Mouse (Mus musculus): ENCODE data around the gene Cfap58.

Gene Cfap58

DNA sequence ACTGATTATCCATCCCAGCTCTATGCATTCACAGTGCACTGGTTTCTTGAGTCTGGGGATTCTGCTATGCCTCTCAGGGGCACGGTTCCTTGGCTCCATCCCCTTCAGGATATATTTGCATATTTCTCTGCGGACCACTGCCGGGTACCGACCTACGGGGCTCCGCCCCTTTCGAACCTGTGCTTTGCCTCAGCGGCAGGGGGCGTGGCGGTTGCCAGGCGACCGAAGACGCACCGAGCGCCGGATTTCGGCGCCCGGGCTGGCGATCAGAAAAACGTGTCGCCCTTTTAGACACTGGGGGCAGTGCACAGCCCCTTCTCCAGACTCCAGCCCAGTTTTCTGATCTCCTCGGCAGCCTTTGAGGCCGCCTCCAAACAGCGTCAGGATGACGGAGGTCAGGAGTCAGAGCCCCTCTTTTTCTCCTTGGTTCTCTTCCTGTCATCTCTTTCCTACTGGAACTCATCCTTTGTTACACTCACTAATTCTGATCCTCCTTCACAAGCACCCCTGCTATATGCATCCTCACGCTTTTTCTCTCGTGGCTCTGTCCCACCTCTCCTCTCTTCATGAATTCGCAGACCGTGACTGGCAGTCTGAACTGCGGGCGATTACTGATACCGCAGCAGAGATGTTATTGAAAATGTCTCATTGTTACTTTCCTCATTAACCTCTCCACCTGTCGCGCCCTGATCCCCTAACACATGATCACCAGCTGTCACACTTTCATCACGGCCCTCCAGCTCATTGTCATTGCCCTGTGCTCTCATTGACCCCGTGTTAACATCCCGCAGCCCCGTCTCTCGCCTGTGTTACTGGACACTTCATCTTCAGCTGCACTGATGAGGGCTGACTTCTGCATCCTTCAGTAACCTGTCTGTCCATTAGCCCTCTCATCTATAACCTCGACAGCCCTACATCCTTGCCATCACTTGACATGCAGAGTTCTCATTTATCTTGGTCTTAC is at the start of gene Cfap58:
TSS of gene Cfap58 (plus strand) at position 233 of the 964 bp plus-strand sequence.
- no peak for DNase-seq (ENCODE audit: low spot score)

DNA sequence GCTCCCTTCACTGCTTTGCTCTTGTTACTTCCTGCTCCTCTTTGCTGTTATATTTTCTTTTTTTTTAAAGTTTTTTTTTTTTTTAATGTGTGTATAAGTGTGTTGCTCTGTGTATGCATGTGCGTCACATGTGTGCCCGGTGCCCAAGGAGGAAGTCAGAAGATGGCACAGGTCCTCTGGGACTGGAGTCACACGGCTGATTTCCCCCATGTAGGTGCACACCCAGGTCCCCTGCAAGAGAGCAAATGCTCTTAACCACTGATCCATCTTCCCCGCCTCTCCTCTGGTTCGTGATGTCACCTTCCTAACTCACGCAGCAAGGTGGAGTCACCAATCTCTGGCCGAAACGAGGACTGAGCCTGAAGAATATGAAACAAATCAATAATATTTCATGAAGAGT is 49.4 kb upstream of the Cfap58 start:
- DNase-seq (ENCODE audit: low spot score): no peak

DNA sequence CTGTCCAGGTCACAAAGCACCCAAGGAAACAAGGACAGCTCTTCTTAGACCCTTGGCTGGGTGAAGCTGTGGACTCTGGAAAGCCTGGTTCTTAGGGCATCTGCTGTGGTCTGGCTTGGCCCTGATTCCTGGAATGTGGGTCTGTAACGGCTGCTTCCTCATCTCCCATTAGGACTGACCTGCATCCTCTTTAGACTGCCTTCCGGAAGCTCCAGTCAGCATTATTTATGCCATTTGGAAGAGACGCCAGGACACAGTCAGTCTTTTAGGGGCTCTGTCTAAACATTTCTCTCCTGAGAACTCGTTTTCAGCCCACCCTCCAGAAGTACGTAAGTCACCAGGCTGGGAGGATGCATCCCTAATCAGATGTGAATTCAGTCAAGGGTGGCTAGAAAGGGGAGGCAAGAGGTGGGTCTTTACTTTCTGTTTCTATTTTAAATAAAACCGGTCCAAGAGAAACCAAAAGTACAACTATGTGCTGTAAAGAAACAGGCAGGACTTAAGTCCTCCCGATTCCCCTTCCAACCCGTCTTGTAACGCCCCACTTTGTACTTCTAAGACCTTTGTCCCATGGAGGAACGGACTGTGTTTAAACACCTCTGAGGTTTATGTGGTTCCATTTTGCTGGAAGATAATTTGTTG is 46.9 kb upstream of the Cfap58 start:
- no peak for DNase-seq (ENCODE audit: low spot score)

DNA sequence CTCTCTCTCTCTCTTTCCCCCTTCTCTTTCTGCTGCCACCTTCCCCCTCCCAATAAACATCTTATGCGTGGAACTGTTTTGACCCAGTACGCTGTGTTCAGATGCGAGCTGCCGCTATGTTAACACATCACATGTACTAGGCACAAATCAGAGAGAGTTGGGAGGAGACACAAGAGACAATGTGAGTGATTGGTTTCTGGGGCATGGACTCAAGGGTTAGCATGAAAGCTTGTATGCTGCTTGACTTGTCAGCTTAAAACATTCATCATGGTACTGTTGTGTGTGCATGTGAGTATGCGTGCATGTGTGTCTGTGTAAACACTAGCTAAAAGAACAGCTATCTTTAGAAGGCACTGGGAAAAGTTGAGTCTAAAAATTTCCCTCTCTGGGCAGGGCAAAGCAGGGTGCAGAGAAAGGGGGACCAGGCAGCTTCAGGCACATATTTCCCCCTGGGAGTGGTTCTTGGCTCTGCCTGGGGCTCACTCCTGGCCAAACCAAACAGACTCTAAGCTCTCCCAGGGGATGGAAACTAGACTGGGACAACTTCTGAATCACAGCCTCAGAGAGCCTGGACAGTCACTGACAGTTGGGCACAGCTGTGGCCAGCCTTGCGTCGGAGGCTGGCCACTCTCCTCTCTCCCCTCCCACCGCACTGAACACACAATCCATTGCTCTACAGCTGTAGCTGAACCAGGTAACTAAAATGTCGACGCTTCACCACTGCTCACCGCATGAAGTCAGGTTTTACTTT is 45.7 kb upstream of the Cfap58 start:
- DNase-seq (ENCODE audit: low spot score): peak; percentile 78

DNA sequence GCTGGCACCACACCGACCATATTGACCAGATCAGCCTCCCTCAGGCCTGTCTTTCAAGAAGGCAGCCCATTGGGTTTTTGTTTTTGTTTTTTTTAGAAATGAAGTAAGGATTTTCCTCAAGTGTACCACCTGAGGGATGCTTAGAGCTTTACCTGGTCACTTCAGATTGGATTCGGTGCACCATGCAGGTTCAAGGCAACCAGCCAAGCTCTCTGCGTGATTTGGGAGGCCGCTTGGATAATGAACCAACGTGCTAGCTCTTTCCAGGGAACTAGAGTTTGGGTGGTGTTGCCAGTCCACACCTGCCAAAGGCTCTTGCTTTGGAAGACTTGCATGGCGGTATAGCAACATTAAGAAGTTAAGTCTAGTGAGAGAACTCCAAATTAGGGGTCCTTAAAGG is 44.4 kb upstream of the Cfap58 start:
- no peak for DNase-seq (ENCODE audit: low spot score)

DNA sequence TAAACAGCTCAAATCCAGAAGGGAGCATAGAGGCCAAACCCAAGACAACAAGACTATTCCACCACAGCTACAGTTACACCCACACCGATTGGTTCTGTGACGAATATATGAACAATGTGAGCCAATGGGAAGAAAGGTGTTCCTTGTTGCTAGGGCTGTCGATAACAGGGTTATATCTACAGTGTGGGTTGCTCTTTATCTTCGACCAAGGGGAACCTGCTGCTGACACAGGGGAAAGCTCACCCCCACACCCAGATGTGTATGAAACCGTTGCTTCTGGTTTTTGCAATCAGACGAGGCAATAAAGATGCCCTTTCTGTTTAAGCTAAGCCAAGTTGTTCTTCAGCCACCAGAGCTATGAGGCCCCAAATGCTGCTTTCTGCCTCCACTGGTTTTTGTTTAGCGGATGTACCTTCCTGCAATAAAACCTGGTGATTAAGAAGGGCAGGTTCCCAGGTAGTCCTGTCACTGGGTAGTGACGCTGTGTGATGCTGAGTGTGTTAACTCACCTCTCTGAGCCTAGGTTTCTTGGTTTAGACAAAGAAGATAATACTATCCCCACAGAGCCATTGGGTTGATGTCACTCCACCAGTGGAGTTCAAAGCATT is 38.9 kb upstream of the Cfap58 start:
- DNase-seq (ENCODE audit: low spot score): no peak

DNA sequence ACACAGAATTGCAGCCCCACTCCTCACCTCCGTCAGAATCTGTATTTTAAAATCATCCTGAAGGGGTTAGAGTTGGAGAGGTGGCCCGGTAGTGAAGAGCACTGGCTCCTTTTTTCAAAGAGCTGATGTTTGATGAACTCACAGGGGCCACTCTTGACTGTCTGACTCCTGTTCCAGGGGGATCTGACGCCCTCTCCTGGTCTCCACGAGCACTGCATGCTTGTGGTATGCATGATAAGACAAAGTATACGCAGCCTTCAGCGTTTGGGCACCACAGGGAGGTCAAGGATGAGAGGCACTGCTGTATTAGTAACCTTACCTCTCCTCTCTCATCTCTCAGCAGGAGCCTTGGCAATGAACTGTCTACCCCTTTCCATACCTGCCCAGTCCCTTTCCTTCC is 37.5 kb upstream of the Cfap58 start:
- DNase-seq (ENCODE audit: low spot score): no peak

DNA sequence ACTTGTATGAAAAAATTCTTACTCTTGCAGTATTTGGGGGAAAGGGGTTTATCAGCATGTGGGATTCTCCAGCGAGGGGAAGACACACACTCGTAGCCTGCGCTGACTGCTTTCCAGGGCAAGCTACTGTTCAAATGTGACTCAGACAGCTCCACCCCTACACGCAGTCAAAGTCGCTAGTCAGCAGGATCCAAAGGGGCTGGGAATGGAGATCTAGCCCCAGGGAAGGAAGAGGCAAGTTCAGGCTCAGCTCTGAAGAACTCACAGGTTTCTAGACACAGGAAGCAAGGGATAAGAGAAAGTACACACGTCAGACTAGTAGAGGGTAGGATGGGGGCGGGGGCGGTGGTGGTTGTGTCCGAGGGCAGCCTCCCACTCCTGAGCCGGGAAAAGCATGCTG is 36.9 kb upstream of the Cfap58 start:
- no peak for DNase-seq (ENCODE audit: low spot score)

DNA sequence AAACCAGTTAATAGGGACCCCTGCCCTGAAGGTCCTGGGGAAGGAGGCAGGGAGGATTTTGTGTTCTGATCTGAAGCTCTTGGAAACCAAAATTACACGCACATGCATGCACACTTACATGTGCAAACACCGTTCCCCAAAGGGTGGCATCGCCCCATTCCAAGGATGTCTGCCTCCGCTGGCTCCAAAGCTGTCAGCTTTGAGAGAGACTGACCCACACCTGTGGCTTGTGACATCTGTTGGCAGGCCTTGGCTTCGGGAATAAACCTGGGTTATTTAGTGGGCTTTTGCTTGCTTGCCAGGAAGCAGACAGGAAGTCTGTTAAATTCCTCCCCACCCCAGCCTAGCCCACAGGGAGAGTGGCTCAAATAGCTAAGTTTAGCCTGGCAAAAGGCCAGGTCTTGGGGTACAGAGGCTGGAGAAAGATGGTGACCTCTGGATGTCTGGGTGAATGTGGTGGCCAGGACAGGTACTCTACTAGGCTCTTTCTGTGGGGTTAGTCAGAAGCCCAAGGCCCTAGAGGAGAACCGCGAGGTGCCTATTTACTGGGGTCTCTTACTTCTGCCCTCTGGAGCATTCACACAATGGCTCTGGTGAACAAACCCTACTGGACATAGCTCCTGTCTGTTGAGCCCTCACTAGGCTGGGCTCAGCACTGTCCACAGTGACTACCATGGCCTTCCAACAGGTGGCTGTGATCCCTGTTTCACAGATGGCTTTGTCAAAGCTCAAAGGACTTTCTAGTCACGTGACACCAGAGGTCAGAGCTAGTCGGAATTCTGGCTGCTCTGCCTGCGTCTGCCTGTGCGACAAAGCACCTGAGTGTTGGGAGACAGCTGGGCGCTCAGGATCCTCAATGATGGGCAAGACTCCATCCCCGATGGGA is 34.9 kb upstream of the Cfap58 start:
- no peak for DNase-seq (ENCODE audit: low spot score)

DNA sequence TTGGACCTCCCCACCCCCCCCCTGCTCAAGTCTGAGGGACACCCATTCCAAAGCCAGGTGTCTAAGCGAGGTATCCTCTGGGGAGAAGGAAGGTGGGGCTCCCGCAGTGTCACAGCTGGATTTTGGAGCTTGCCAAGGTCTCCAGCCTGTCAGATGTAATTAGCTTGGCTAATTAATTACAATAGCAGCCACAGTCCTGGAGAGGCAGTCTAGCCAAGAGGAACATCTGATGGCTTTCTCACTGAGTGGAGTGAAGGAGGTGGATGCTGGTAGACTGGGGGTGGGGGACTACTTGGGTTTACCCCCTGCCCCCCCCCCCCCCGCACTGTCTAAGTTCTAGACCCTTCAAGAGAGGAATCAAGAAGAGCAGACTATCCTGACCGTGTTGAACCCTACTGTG is 33.8 kb upstream of the Cfap58 start:
- no peak for DNase-seq (ENCODE audit: low spot score)

DNA sequence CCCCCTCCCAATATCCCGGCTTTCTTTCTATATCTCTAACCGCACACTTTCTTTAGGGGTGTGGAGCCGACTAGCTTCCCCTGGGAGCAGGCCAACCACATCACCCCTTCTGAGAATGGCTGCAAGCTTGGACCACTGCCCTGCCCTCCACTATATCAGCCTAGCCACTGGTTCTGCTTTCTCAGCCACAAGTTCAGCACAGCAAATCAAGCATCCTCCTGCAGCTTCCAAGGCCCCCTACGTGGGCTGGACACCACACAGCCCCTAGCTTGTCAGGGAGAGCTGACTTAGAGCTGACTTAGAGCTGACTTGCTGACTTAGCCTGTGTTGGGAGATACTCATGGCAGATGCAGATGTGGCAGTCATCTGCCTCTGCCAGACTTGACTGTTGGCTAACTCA is 32.4 kb upstream of the Cfap58 start:
- no peak for DNase-seq (ENCODE audit: low spot score)

DNA sequence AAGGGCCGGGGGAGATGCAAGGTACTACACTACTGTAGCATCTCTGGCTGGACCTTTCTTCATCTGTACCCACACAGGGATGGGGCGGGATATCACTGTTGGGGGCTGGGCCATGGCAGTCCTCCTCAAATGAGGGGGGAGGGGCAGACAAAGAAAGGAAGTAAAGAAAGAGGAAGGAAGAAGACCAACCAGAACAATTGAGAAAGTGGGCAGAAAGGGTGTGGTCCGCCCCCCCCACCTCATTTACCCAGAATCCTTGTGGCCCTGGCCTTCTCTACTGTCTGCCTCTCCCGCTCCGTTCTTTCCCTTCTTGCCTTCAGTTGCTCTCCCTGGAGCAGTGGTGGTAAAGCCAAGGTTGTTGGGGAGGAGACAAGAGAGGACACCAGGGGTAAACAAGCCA is 31.9 kb upstream of the Cfap58 start:
- no peak for DNase-seq (ENCODE audit: low spot score)

DNA sequence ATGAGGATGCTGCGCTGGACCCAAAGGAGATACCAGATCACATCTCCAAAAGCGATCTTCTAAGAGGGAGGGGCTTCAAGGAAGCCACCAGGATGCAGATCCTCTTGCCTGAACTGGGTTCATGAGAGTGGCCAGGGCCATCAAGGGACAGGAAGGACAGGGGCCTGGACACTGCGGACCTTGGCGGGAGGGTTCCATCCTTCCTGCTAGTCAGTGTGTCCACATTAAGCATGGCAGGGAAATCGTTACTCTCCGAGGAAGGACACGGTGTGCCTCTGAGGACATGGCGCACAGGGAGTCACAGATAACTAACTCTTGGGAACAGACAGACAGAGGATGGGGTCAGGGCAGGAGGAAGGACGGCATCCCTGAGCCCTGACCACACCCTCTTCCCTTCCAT is 29.9 kb upstream of the Cfap58 start:
- no peak for DNase-seq (ENCODE audit: low spot score)

DNA sequence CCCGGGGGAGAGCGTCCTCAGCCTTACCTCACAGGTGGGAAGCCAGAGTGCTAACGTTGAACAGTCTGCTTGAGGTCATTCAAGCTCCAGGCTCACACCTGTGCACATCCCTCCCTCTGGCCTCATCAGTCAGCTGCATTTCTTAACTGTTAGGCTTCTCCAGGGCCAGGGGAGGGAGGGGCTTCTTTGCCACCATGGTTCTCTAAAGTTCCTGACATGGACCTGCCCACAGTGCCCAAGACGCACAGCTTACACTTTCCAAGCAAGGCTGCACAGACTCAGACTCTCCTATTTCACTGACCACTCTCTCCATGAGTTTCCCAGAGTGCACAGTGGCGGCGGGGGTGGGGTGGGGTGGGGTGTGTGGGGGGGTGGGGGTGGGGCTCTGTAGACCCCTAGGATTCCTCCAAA is 28.5 kb upstream of the Cfap58 start:
- no peak for DNase-seq (ENCODE audit: low spot score)

DNA sequence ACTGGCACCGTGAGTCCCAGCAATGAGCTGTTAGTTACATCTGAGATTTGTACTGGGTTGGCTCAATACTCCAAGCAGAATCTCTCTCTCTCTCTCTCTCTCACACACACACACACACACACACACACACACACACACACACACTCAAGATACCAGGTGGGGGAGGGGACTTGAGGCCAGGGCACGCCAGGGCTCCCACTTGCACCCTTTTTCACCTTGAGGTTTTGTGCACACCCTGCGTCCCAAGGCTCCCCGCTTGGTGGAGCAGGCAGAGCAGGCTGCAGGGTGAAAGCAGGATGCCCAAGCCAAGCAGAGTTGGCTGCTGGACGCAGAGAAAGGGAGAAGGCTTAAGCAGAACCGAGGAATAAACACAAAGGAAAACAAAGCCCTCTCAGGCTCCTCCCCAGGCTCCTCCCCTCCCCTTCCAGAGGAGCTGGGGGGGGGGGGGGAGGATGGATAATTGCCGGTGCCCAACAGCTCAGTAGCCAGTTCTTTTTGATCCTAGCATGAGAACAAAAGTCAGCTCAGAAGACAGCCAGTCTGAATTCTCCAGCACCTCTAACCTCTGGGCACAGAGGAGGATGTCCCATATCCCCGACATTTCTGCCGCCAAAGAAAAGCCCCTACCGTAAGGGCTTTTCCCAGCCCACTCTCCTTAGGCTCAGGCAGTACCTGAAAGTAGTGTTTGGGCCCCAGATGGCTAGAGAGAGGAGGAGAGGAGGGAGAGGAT is 27.9 kb upstream of the Cfap58 start:
- no peak for DNase-seq (ENCODE audit: low spot score)

DNA sequence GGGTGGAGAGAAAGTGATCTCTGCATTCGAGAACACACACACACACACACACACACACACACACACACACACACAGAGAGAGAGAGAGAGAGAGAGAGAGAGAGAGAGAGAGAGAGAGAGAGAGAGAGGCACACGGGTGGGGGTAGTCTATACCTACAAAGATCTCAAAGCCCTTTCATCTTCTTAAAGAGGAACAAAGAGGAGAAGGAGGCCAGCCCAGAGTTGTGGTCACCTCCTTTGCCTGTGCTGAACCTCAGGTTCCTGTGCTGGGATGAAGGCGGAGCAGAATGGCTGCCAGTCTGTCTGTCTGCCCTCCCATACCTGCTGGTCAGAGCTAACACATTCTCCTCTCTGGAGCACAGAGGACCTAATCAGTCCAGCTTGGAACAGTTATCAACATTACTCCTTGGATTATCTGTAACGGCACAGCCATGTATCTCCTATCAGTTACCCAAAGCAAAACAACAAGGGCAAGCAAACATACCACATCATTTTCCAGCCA is 27.3 kb upstream of the Cfap58 start:
- DNase-seq (ENCODE audit: low spot score): no peak

DNA sequence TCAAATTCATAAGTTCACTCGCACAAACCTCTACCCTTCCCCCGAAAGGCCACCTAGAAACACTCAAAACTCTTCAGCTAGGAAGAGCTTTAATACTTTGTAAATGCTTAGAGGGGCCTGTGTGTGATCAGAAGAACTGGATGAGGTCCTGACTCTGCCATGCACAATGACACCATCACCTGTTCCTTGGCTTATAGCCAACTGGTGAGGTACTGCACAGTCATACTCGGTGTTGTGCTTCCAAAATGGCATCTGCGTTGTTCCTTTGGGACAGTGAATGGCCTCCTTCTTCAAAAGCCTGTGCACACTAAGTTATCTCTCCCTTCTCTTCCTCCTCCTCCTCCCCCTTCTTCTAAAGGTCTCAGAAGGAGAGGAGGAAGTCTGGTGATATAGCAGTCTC is 26.7 kb upstream of the Cfap58 start:
- no peak for DNase-seq (ENCODE audit: low spot score)

DNA sequence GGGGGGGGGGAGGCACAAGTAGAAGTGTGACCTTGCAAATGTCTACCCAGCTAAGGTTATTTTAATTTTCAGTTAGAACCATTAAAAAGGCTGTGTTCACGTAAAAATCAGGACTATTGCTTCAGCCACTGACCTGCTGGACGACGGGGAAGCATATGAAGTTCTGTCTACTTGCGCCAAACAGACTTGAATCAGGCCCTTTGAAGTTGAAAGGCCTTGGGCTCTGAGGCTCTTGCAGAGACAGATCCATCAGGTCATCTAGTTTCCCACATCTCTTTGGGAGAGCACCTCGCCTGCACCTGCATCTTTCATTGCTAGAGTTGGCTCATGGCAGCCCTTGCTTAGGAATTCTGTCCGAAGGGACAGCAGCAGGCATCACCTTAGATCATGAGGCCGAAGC is 24.1 kb upstream of the Cfap58 start:
- no peak for DNase-seq (ENCODE audit: low spot score)

DNA sequence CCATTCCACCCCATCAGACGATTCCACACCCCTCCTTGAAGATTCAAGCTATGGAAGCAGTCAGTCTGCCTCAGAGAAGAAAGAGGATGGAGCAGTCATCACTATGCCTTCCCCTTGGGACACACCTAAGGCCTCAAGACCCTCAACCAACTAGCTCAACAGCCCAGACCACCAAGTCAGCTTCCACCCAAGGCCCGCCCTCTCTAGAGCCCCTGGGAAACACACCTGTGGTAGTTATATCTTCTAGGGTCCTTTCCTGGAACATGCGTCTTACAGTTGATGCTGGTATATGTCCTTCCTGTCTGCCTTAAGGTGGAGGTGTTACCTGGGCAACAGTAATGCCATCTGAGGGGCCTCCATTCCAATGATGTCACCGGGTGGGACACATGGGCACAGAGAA is 23.3 kb upstream of the Cfap58 start:
- DNase-seq (ENCODE audit: low spot score): no peak

DNA sequence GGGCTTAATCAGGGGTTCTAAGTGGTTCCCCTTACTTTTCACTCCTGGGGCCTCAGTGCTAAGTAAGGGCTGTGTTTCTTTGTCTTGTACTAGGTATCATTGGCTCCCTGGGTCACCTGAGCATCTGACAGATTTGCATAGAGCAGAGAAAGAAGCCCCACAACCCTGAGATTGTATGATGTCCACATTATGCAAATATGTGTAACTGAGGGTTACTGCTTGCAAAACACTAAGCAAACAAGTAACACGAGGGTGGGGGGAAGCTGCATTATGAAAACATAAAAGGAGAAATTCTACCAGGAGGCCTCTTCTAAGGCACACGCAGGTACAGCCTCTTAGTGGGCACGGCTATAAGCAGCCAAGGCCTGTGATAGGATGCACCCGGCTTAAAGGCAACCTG is 22.2 kb upstream of the Cfap58 start:
- DNase-seq (ENCODE audit: low spot score): no peak

DNA sequence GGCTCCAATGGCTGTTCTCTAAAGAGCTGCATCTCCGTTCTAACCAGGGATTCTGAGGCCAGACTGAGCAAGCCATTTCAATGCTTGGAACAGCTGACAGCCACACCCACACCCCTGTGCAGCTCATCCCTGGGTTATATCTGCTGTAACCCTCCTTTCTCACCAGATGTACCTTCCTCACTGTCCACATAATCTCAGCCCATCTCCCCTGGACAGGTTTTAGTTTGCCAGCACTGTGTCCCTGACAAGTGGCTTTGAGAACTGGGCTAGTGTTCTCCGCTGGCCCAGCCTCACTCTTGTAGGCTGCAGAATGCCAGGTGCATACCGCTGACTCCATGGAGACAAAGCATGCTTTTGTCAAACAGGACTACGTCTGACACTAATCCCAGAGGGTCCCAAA is 20.1 kb upstream of the Cfap58 start:
- no peak for DNase-seq (ENCODE audit: low spot score)
